Mouse (Mus musculus) kidney, embryonic 15.5 days (tissue): ENCODE data around the gene Zcchc7. TPM values are rescaled to one million over a fixed set of nuclear protein-coding genes. Genes with fewer than 3 reads are reported as not detected.

Source experiments
- ATAC-seq: fragments of 200-750 bp; cut with Nextera tagmentation; replicated peaks from 2 replicates; pipeline ENCODE4 v1.8.0; 2017; ENCODE audit warnings: moderate TSS enrichment; ENCODE audit not compliant: low FRiP score
- H3K27ac ChIP-seq: fragments of 300-500 bp; sonication (generic); 2 replicates; pipeline ENCODE4 v1.5.1; 2015; ENCODE audit warnings: mild to moderate bottlenecking, inconsistent platforms
- H3K27me3 ChIP-seq: fragments of 300-500 bp; sonication (generic); 2 replicates; pipeline ENCODE4 v1.6.1; 2015; ENCODE audit warnings: inconsistent platforms
- H3K36me3 ChIP-seq: fragments of 300-500 bp; sonication (generic); 2 replicates; pipeline ENCODE4 v1.6.1; 2015; ENCODE audit warnings: inconsistent platforms
- H3K4me1 ChIP-seq: fragments of 300-500 bp; sonication (generic); 2 replicates; pipeline ENCODE4 v1.6.1; 2015; ENCODE audit warnings: inconsistent platforms
- H3K4me2 ChIP-seq: fragments of 300-500 bp; sonication (generic); 2 replicates; pipeline ENCODE4 v1.6.1; 2015; ENCODE audit warnings: moderate library complexity, mild to moderate bottlenecking, inconsistent platforms
- H3K4me3 ChIP-seq: fragments of 300-500 bp; sonication (generic); replicated peaks from 2 replicates; pipeline ENCODE4 v1.5.1; 2015; ENCODE audit warnings: mild to moderate bottlenecking, inconsistent platforms
- H3K9ac ChIP-seq: fragments of 300-500 bp; sonication (generic); 2 replicates; pipeline ENCODE4 v1.6.1; 2015; ENCODE audit warnings: mild to moderate bottlenecking, inconsistent platforms
- H3K9me3 ChIP-seq: fragments of 300-500 bp; sonication (generic); replicated peaks from 2 replicates; pipeline ENCODE4 v1.6.1; 2016; ENCODE audit warnings: inconsistent platforms
- WGBS: fragments of 180-500 bp; shearing (Covaris S2); methylation state at CpG from one replicate; pipeline ENCODE4 v1.1.7; 2015; ENCODE audit warnings: mixed read lengths; 5-methylcytosine and 5-hydroxymethylcytosine counted together
- microRNA-seq: library from miRNA; unstranded; fragments of <30 nt; microRNA quantifications from one replicate; pipeline ENCODE4, GENCODE M21; 2016
- polyA plus RNA-seq: library from polyadenylated mRNA; unstranded; fragments of >200 nt; fragmentation: Nextera tagmentation; extraction: Ambion mirVana; gene quantifications from 2 replicates; pipeline ENCODE4 v1.2.1, GENCODE M21; 2015

The Zcchc7 gene
- polyA plus RNA-seq, 1 experiment from 2014 or later = 38.2 TPM

- WGBS = 68% methylated on average over 8 of the region's 8 CpGs
- H3K27me3 ChIP-seq = no peaks in the 10 kb centered on the region
- H3K4me1 ChIP-seq = peaks cover 15% of the 10 kb centered on the region
- no peaks in the 10 kb centered on the region for H3K36me3 ChIP-seq
- no peak overlapping the region for H3K27ac ChIP-seq
- ATAC-seq = no peak
- no peak overlapping the region for H3K4me3 ChIP-seq
- H3K9ac ChIP-seq = no peak overlapping the region
- H3K4me2 ChIP-seq = no peak overlapping the region; the same call in 1 of the 2 replicates
- no peaks in the 10 kb centered on the region for H3K9me3 ChIP-seq
Measured at GRCm38 (mm10) chr4:44974331-44974730, 218.7 kb downstream of the Zcchc7 start.

DNA sequence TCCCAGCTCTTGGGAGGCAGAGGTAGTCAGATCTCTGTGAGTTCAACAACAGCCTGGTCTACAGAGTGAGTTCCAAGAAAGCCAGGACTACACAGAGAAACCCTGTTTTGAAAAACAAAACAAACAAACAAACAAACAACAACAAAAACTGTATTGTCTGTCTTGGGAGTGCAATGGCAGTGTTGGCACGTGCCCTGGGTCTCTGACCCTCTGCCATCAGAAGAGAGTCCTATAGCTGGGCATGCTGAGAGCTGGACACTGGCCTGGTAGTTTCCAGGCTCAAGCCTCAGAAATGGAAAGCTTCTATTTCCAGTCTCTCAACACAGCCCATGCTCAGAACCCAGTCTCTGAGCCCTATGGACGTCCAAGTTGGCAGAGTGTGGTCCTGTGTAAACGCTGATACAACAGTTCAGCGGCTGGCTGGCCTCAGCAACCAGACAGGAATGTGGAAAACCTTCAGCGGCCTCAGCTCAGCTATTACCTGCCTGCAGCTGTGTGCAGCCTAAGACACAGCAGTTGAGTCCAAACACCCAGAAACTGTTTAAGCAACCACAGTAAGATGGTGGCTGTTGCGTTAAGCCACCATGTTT is 220.4 kb downstream of the Zcchc7 start:
- H3K27me3 ChIP-seq = no peaks in the 10 kb centered on the region
- 77% methylated on average over 6 of the region's 6 CpGs for WGBS

DNA sequence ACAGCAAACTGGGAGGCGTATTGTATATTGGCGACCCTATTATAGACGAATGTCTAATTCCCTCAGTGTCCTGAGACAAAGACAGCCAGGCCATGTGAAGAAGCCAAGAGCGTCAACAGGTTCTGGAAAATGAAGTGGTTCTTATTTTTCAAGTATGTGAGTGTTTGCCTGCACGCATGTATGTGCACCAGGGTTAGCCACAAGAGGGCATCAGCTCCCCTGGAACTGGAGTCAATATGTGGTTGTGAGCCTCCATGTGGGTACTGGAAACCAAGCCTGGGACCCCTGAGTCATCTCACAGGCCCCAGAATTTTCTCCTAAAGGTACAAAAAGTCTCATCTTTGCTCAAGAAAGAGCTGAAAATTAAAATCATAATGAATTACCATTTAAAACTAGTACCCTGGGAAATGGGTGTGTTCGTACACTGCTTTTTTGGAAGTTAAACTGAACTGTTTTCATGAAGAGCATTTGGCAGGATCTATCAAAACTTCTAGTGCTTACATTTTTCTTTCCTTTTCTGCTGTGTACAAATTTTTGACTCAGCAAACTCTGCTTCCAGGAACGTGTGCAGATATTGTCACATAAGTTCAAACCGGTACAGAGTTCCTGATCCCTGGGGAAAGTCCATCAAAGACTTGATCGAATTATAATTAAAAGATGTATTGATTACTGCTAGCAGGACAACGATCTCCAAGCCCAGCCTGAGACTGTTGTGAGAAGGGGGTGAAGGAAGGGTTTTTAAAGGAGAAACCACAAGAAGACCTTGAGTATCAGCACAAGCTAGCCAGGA is 221.4 kb downstream of the Zcchc7 start:
- Histone ChIP-seq H3K9me3 (no peaks in the 10 kb centered on the region), H3K4me1 (peaks cover 35% of the 10 kb centered on the region), H3K27ac (no peak overlapping the region), H3K36me3 (no peaks in the 10 kb centered on the region), H3K9ac (no peak overlapping the region), H3K4me3 (no peak overlapping the region), H3K4me2 (no peak overlapping the region), H3K27me3 (no peaks in the 10 kb centered on the region)
- no peak for ATAC-seq
- 90% methylated on average over 10 of the region's 10 CpGs for WGBS

More for the DNA sequence above, 220.4 kb downstream of the Zcchc7 start:
- no peak overlapping the region for H3K9ac ChIP-seq
- H3K9me3 ChIP-seq = no peaks in the 10 kb centered on the region
- ATAC-seq = no peak
- no peak overlapping the region for H3K4me2 ChIP-seq
- no peaks in the 10 kb centered on the region for H3K36me3 ChIP-seq
- H3K27ac ChIP-seq = no peak overlapping the region
- peaks cover 29% of the 10 kb centered on the region for H3K4me1 ChIP-seq
- H3K4me3 ChIP-seq = no peak overlapping the region

DNA sequence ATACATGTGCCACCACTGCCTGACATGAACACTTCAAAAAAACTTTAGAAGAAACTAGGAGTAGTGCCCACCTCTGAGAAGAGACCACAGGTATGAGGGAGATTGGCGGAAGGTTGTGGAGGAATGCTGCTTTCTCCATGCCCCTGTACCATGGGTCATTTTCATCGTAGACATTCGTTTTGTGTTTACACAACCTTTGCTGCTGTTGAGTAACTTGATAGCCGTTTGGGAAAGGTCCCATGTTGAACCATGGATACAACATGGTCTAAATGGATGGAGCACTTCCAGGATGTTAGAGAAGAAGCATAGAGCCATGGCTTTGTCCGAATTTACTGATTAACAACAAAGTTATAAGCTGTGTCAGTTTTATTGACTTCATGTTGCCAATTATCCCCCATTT is 222.5 kb downstream of the Zcchc7 start:
- no peaks in the 10 kb centered on the region for H3K27me3 ChIP-seq
- H3K4me2 ChIP-seq = no peak overlapping the region
- peaks cover 46% of the 10 kb centered on the region for H3K4me1 ChIP-seq
- ATAC-seq = no peak
- H3K9me3 ChIP-seq = no peaks in the 10 kb centered on the region
- 57% methylated on average over 5 of the region's 5 CpGs for WGBS
- H3K4me3 ChIP-seq = no peak overlapping the region
- H3K27ac ChIP-seq = no peak overlapping the region
- no peaks in the 10 kb centered on the region for H3K36me3 ChIP-seq
- H3K9ac ChIP-seq = no peak overlapping the region

GRCm38 (mm10) chr4:44979794-44980338 is 224.2 kb downstream of the Zcchc7 start:
- peak overlapping the region; percentile 89; the same call in 1 of the 2 replicates for H3K27ac ChIP-seq
- no peak overlapping the region for H3K4me3 ChIP-seq
- H3K4me2 ChIP-seq = no peak overlapping the region
- H3K4me1 ChIP-seq = peaks cover 45% of the 10 kb centered on the region
- no peaks in the 10 kb centered on the region for H3K27me3 ChIP-seq
- WGBS = 39% methylated on average over 7 of the region's 7 CpGs
- peak; percentile 27 for ATAC-seq
- no peak overlapping the region for H3K9ac ChIP-seq
- peaks cover 9% of the 10 kb centered on the region for H3K36me3 ChIP-seq
- no peaks in the 10 kb centered on the region for H3K9me3 ChIP-seq

GRCm38 (mm10) chr4:44981280-44981973 is 225.8 kb downstream of the Zcchc7 start, which contains the start of gene Grhpr:
TSS of gene Grhpr (plus strand) at chr4:44981395.
- peaks cover 45% of the 10 kb centered on the region for H3K4me1 ChIP-seq
- peak; percentile 89 for ATAC-seq
- WGBS = under 1% methylated on average over 39 of the region's 40 CpGs
- no peaks in the 10 kb centered on the region for H3K27me3 ChIP-seq
- peak within 1 kb of the TSS; percentile 91 for H3K4me2 ChIP-seq
- peak within 1 kb of the TSS; percentile 89 for H3K27ac ChIP-seq
- no peaks in the 10 kb centered on the region for H3K9me3 ChIP-seq
- H3K4me3 ChIP-seq = peak within 1 kb of the TSS; percentile 79
- peaks cover 24% of the 10 kb centered on the region for H3K36me3 ChIP-seq
- H3K9ac ChIP-seq = peak within 1 kb of the TSS; percentile 80

Small RNA genes lying within 50 kb of the gene (microRNA-seq; reads per million reads assigned to microRNA genes)
- not detected for gene Gm22639

Other genes starting within 250 kb of the Zcchc7 start
- 0.01 TPM in 1 of 2 replicates, not detected in the other for gene Pax5, start 45.4 kb upstream of the Zcchc7 start, polyA plus RNA-seq
- gene Grhpr, start 225.5 kb downstream of the Zcchc7 start, polyA plus RNA-seq = 86.7 and 97.2 TPM in 2 replicates